Mouse (Mus musculus) naive thymus-derived CD4-positive, alpha-beta T cell, adult 2 months (primary cell): ENCODE measurements at regions not wholly inside any gene's neighbourhood (a gene's known extent, or its start where the extent isn't known, plus 50 kb on each side); places are given as distances from the start of the nearest gene placed in this dataset.
"Not testable (repeated sequence)": the region's sequence is repeated elsewhere in the genome, so short reads cannot be mapped to it uniquely, and the experiment has no call there.

Experiments used
- DNase-seq: peaks from one replicate; pipeline ENCODE4 v3.0.0-alpha.2; 2011; ENCODE audit warnings: low read depth

- DNase-seq: no peak
These were observed 275.1 kb upstream of the Jarid2 start for GRCm38 (mm10) chr13:44454136-44454535.

- no peak for DNase-seq
These were observed 274.1 kb upstream of the Jarid2 start for GRCm38 (mm10) chr13:44455193-44455592.

- DNase-seq: no peak
These were observed 270.5 kb upstream of the Jarid2 start for GRCm38 (mm10) chr13:44458744-44459143.

DNA sequence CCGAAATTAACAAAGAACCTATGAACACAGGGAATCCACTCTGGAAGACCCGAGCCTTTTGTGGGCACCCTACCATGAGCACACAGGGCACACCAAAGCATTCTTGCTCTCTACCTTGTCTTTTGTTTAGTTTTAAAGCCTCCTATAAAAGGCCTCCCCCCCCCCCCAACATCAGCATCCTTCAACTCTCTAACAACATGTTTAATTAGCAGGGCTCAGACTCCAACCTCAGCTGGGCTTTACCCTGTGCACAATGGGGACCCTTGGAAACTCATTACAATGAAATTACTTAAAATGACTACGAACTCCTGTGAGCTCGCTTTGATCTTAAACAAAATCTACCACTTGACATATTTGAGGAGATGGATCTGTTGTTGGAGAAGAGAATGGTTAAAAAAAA is 270.1 kb upstream of the Jarid2 start:
- DNase-seq: no peak

DNA sequence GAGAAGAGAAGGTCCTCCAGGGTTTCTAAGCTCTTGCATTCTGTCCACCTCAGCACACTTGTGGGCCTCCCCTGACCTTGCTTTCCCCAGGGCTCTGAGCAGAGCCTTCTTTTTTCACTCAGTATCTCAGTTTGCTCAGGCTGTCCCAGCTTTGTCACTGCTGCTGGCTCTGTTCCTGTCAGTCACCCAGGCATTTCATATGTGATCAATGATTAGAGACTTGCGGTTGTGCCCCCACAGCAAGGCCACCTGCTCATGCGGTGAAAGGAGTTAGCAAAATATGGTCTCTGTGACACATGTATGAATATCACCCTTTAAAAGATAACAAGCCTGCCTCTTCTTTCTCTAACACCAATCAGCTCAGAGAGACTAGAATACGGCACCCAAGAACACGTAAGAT is 265.6 kb upstream of the Jarid2 start:
- DNase-seq: no peak

DNA sequence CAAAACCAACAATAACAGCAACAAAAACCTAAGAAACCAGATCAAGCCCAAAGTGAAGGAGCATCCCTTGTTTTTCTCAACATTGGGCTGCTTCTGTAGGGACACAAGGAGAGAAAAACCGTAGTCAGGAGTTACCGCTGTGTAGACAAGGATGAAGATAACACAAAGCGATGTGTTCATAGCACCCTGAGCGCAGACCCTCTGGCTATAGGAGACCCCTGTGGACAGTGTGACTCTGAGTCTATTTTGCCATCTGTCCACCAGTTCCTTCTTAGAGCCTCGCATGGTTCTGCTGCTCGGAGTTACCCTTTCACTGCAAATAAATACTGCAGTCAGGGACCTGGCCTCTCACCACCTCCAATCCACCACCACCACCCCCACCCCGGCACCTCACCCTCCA is 263.7 kb upstream of the Jarid2 start:
- no peak for DNase-seq

DNA sequence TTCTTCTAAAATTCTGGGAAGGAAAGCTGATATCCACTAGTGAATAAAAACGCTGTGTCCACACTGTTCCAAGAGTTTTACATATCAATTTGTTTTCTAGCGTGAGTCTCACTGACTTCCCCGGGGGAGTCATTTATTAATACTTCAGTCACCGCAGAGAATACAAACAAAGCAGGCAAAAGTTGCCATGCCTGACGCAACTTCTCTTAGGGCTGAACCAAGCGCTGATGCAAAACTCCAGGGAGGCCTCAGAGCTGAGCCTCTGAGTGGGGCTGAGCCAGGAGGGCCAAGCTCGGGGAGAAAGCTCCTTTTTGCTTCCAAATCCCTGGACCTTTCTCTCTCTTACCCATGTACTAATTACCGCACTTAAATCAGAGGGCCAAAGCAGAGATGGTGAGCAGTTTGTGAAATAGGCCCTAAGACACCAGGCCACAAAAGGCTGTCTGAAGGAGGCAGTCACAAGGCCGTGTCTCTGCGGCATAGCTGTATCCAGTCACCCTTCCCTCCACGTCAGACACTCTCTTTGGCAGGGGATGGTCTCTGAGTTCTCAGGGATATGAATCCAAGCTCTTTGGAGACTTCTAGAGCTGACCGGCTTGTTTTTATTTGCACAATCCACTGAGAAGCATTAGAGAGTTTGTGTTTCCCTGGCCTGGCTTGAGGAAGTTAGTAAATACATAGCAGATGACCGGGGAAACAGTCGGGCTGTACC is 260.2 kb upstream of the Jarid2 start:
- DNase-seq: no peak

- DNase-seq: no peak
These were observed 259.6 kb upstream of the Jarid2 start for GRCm38 (mm10) chr13:44469675-44470074.

- no peak for DNase-seq
These were observed 256.1 kb upstream of the Jarid2 start for GRCm38 (mm10) chr13:44473200-44473599.

GRCm38 (mm10) chr13:44476901-44477300 is 252.4 kb upstream of the Jarid2 start:
- DNase-seq: no peak

DNA sequence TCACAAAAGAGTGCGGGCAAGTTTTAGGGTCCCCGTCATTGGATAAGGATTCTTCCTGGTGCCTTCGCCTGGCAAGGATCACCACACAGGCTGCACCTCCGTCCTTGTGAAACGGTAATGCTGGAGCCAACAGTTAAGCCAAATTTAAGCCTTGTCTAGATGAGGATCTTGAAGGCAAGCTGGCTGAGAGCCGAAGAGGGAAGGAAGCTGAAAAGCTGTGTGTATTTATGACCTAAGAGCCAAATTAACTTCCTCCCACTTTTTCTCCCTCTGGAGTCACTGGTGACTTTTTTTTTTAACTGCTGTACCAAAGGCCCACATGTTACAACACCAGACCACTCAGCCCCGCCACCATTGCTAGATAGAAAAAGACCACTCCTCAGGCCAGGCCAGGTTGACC is 249.1 kb upstream of the Jarid2 start:
- DNase-seq: no peak

GRCm38 (mm10) chr13:44482661-44483060 is 246.6 kb upstream of the Jarid2 start:
- peak; percentile 43 for DNase-seq

- DNase-seq: no peak
These were observed 244.5 kb upstream of the Jarid2 start for GRCm38 (mm10) chr13:44484582-44485329.

- DNase-seq: peak; percentile 28
These were observed 238.3 kb upstream of the Jarid2 start for GRCm38 (mm10) chr13:44490935-44491465.

DNA sequence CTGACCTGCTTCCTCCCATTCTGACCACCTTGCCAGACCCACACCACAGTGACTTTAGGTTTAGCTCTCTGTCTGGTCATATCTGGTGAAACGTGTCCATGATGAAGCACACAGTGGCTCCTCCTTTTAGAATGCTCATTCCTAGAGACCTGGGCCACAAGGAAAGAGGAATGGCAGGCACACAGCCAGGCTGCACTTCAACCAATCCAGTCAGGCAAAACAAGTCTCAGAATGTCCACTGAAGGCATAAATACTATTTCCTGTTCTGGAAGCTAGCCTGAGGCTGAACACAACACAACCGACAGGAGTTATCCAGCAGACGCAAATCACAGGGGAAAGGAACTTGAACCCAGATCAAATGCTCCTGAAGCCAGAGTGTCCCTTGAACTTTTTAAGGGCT is 235.4 kb upstream of the Jarid2 start:
- no peak for DNase-seq

- DNase-seq: no peak
These were observed 233.8 kb upstream of the Jarid2 start for GRCm38 (mm10) chr13:44495450-44495849.

DNA sequence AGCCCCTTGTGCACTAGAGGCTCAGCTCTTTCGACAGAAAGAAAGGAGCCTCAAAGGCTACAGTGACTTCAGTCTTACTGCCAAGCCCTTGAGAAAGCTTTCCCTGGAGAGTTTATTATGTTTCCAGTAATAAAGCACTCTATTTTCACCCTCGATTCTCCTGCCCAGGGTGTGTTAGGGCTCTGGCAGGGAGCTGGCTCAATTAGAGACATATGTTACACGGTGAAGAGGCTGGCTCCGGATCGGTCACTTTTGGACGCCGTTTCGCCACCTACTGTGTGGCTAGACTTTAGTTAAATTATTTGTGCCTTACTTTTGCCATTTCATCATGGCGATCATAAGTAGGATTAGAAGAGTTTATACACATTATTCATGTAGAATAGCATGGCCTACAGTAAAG is 232.7 kb upstream of the Jarid2 start:
- DNase-seq: no peak

GRCm38 (mm10) chr13:44500896-44501295 is 228.4 kb upstream of the Jarid2 start:
- DNase-seq: not testable (repeated sequence)

GRCm38 (mm10) chr13:44501777-44502321 is 227.4 kb upstream of the Jarid2 start:
- peak; percentile 22 for DNase-seq

GRCm38 (mm10) chr13:44502612-44503256 is 226.5 kb upstream of the Jarid2 start:
- DNase-seq: no peak

DNA sequence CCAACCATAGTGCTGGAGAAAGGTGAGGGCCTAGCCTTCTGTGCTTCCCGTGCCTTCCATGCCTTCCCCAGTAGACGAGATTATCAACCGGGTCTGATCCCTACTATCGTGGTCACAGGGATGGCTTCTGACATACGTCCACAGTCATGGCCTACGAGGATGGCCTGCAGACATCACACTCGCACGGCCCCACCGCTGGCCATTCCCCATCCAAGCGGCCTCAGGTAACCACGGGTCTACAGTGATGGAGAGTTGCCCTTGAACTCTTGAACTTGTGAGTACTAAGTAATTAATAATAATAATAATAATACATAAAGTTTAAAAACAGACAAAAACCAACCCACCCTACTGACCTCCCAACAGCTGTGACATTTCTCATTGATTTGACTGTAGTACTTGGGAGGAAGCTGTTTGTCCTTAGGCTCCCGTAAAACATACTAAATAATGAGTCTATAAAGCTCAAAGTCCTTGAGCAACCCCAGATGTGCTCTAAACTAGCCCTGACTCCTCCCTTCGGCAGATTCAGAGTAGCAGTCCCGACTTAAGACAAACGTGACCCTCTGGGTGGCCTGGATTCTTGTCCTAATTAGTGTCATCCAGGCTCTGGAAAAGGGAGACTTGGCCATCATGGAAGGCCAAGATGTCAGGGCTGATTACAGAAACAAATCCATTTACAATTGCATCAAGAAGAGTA is 225.9 kb upstream of the Jarid2 start:
- DNase-seq: no peak

GRCm38 (mm10) chr13:44504455-44504854 is 224.8 kb upstream of the Jarid2 start:
- no peak for DNase-seq
